Mouse (Mus musculus) hindbrain, embryonic 14.5 days (tissue): ENCODE results near the gene Phf13. TPM values are rescaled to one million over a fixed set of nuclear protein-coding genes. Genes with fewer than 3 reads are reported as not detected.
"Not testable (repeated sequence)": the region's sequence is repeated elsewhere in the genome, so short reads cannot be mapped to it uniquely, and the experiment has no call there.

Experiments used
- ATAC-seq: fragments of 200-750 bp; cut with Nextera tagmentation; 2 replicates; pipeline ENCODE4 v1.8.0; 2017; ENCODE audit warnings: moderate number of reproducible peaks, mild to moderate bottlenecking, moderate TSS enrichment, moderate library complexity; ENCODE audit not compliant: low FRiP score
- DNase-seq: peaks from one replicate; pipeline ENCODE4 v3.0.0-alpha.2; 2015; ENCODE audit warnings: low spot score
- H3K27ac ChIP-seq: fragments of 300-500 bp; sonication (generic); 2 replicates; pipeline ENCODE4 v1.5.1; 2014; ENCODE audit warnings: mild to moderate bottlenecking, moderate library complexity
- H3K27me3 ChIP-seq: fragments of 300-500 bp; sonication (generic); 2 replicates; pipeline ENCODE4 v1.6.1; 2014; ENCODE audit warnings: mild to moderate bottlenecking, low read length, mixed read lengths; ENCODE audit not compliant: control insufficient read depth, insufficient read depth
- H3K36me3 ChIP-seq: fragments of 300-500 bp; sonication (generic); replicated peaks from 2 replicates; pipeline ENCODE4 v1.6.1; 2014; ENCODE audit not compliant: control insufficient read depth, insufficient read depth
- H3K4me1 ChIP-seq: fragments of 300-500 bp; sonication (generic); replicated peaks from 2 replicates; pipeline ENCODE4 v1.6.1; 2014; ENCODE audit warnings: antibody characterized with exemption, low read length, mixed read lengths; ENCODE audit not compliant: control insufficient read depth, insufficient read depth
- H3K4me2 ChIP-seq: fragments of 300-500 bp; sonication (generic); replicated peaks from 2 replicates; pipeline ENCODE4 v1.6.1; 2014; ENCODE audit warnings: mild to moderate bottlenecking, moderate library complexity
- H3K4me3 ChIP-seq: fragments of 300-500 bp; sonication (generic); replicated peaks from 2 replicates; pipeline ENCODE4 v1.5.1; 2014; ENCODE audit warnings: mild to moderate bottlenecking, low read length
- H3K9ac ChIP-seq: fragments of 300-500 bp; sonication (generic); 2 replicates; pipeline ENCODE4 v1.6.1; 2014
- H3K9me3 ChIP-seq: fragments of 300-500 bp; sonication (generic); 2 replicates; pipeline ENCODE4 v1.6.1; 2016; ENCODE audit warnings: low read length; ENCODE audit not compliant: control insufficient read depth
- whole genome bisulfite sequencing: fragments of 180-500 bp; shearing (Covaris S2); extraction: QIAGEN DNeasy Blood & Tissue Kit; methylation state at CpG from one replicate; pipeline ENCODE4 v1.1.7; 2014; 5-methylcytosine and 5-hydroxymethylcytosine counted together
- polyA plus RNA-seq: library from polyadenylated mRNA; unstranded; fragments of >200 nt; fragmentation: Nextera tagmentation; extraction: Ambion mirVana; gene quantifications from 2 replicates; pipeline ENCODE4 v1.2.1, GENCODE M21; 2014

The Phf13 gene
- polyA plus RNA-seq: 20.6 and 26.4 TPM in 2 replicates

- Histone ChIP-seq H3K9ac (peak within 1 kb of the TSS; percentile 88), H3K4me2 (peak within 1 kb of the TSS; percentile 91), H3K9me3 (no peaks in the 10 kb centered on the region), H3K27me3 (no peaks in the 10 kb centered on the region), H3K27ac (peak within 1 kb of the TSS; percentile 87), H3K36me3 (peaks cover 23% of the 10 kb centered on the region), H3K4me1 (peaks cover 18% of the 10 kb centered on the region), H3K4me3 (peak within 1 kb of the TSS; percentile 99)
- under 1% methylated on average over 83 of the region's 94 CpGs for WGBS
- ATAC-seq: peak; percentile 97
- DNase-seq: peak; percentile 99
Observed at GRCm38 (mm10) chr4:151996173-151996950, at the start of gene Phf13. Gene Phf13 (minus strand): TSS chr4:151996258.

- H3K4me2 ChIP-seq: no peak overlapping the region
- no peaks in the 10 kb centered on the region for H3K9me3 ChIP-seq
- H3K27me3 ChIP-seq: no peaks in the 10 kb centered on the region
- DNase-seq: no peak
- ATAC-seq: no peak
- peaks cover 85% of the 10 kb centered on the region for H3K36me3 ChIP-seq
- no peak overlapping the region for H3K27ac ChIP-seq
- peaks cover 8% of the 10 kb centered on the region for H3K4me1 ChIP-seq
- WGBS: 88% methylated on average over 6 of the region's 6 CpGs
- H3K9ac ChIP-seq: no peak overlapping the region
- H3K4me3 ChIP-seq: no peak overlapping the region
Observed at GRCm38 (mm10) chr4:152044609-152045008, 48.6 kb upstream of the Phf13 start.

GRCm38 (mm10) chr4:152043171-152043570, 47.1 kb upstream of the Phf13 start:
- Histone ChIP-seq H3K4me2 (no peak overlapping the region), H3K4me1 (peaks cover 8% of the 10 kb centered on the region), H3K4me3 (no peak overlapping the region), H3K9me3 (no peaks in the 10 kb centered on the region), H3K27me3 (no peaks in the 10 kb centered on the region), H3K9ac (no peak overlapping the region), H3K36me3 (peaks cover 72% of the 10 kb centered on the region), H3K27ac (no peak overlapping the region)
- DNase-seq (no peak), ATAC-seq (no peak)
- 90% methylated on average over 3 of the region's 3 CpGs for WGBS

- Histone ChIP-seq H3K9me3 (no peaks in the 10 kb centered on the region), H3K9ac (no peak overlapping the region), H3K4me3 (no peak overlapping the region), H3K36me3 (peaks cover 61% of the 10 kb centered on the region), H3K27ac (no peak overlapping the region), H3K27me3 (no peaks in the 10 kb centered on the region), H3K4me2 (no peak overlapping the region), H3K4me1 (peaks cover 8% of the 10 kb centered on the region)
- DNase-seq: no peak
- no peak for ATAC-seq
- WGBS: 95% methylated on average over 22 of the region's 22 CpGs
Observed at GRCm38 (mm10) chr4:152041924-152042641, 46.0 kb upstream of the Phf13 start.

GRCm38 (mm10) chr4:152039831-152040310, 43.8 kb upstream of the Phf13 start:
- peak overlapping the region; percentile 97 for H3K4me2 ChIP-seq
- H3K4me1 ChIP-seq: peaks cover 8% of the 10 kb centered on the region
- peaks cover 41% of the 10 kb centered on the region for H3K36me3 ChIP-seq
- 5% methylated on average over 25 of the region's 25 CpGs for WGBS
- peak overlapping the region; percentile 92 for H3K4me3 ChIP-seq
- no peaks in the 10 kb centered on the region for H3K27me3 ChIP-seq
- peak overlapping the region; percentile 74 for H3K9ac ChIP-seq
- no peaks in the 10 kb centered on the region for H3K9me3 ChIP-seq
- no peak for DNase-seq
- ATAC-seq: no peak
- no peak overlapping the region for H3K27ac ChIP-seq

GRCm38 (mm10) chr4:152038985-152039830, 43.1 kb upstream of the Phf13 start, which contains the start of gene Nol9:
Gene Nol9 (plus strand): TSS chr4:152039321.
- peak; percentile 89 for ATAC-seq

GRCm38 (mm10) chr4:152038225-152038984, 42.3 kb upstream of the Phf13 start, which contains the start of gene Tas1r1:
Gene Tas1r1 (minus strand): TSS chr4:152038568.
- no peak for ATAC-seq

More at GRCm38 (mm10) chr4:152038985-152039830, 43.1 kb upstream of the Phf13 start, which contains the start of gene Nol9:
- under 1% methylated on average over 86 of the region's 86 CpGs for WGBS
- peak within 1 kb of the TSS; percentile 74 for H3K9ac ChIP-seq
- DNase-seq: peak; percentile 97
- H3K27me3 ChIP-seq: no peaks in the 10 kb centered on the region
- H3K4me2 ChIP-seq: peak within 1 kb of the TSS; percentile 97
- no peak within 1 kb of the TSS for H3K27ac ChIP-seq
- H3K9me3 ChIP-seq: no peaks in the 10 kb centered on the region
- H3K36me3 ChIP-seq: peaks cover 35% of the 10 kb centered on the region
- peak within 1 kb of the TSS; percentile 92 for H3K4me3 ChIP-seq
- peaks cover 8% of the 10 kb centered on the region for H3K4me1 ChIP-seq

GRCm38 (mm10) chr4:152036464-152036863, 40.4 kb upstream of the Phf13 start:
- not testable (repeated sequence) for H3K9me3 ChIP-seq, H3K27me3 ChIP-seq, H3K4me1 ChIP-seq, H3K9ac ChIP-seq, H3K36me3 ChIP-seq, ATAC-seq, H3K4me3 ChIP-seq, H3K4me2 ChIP-seq, H3K27ac ChIP-seq, DNase-seq
- whole genome bisulfite sequencing: 86% methylated on average over 6 of the region's 6 CpGs

More at GRCm38 (mm10) chr4:152038225-152038984, 42.3 kb upstream of the Phf13 start, which contains the start of gene Tas1r1:
- H3K4me1 ChIP-seq: peaks cover 8% of the 10 kb centered on the region
- peak within 1 kb of the TSS; percentile 92 for H3K4me3 ChIP-seq
- H3K9me3 ChIP-seq: no peaks in the 10 kb centered on the region
- H3K27me3 ChIP-seq: no peaks in the 10 kb centered on the region
- peak within 1 kb of the TSS; percentile 74 for H3K9ac ChIP-seq
- peaks cover 27% of the 10 kb centered on the region for H3K36me3 ChIP-seq
- DNase-seq: no peak
- whole genome bisulfite sequencing: 50% methylated on average over 10 of the region's 10 CpGs
- no peak within 1 kb of the TSS for H3K27ac ChIP-seq
- peak within 1 kb of the TSS; percentile 97 for H3K4me2 ChIP-seq
